Mouse (Mus musculus) embryo, embryonic 10 days (tissue): ENCODE measurements at regions not wholly inside any gene's neighbourhood (a gene's known extent, or its start where the extent isn't known, plus 50 kb on each side); places are given as distances from the start of the nearest gene placed in this dataset.

ENCODE experiments used
- DNase-seq: peaks from one replicate; pipeline ENCODE4 v3.0.0-alpha.2; 2015; ENCODE audit warnings: low spot score

DNA sequence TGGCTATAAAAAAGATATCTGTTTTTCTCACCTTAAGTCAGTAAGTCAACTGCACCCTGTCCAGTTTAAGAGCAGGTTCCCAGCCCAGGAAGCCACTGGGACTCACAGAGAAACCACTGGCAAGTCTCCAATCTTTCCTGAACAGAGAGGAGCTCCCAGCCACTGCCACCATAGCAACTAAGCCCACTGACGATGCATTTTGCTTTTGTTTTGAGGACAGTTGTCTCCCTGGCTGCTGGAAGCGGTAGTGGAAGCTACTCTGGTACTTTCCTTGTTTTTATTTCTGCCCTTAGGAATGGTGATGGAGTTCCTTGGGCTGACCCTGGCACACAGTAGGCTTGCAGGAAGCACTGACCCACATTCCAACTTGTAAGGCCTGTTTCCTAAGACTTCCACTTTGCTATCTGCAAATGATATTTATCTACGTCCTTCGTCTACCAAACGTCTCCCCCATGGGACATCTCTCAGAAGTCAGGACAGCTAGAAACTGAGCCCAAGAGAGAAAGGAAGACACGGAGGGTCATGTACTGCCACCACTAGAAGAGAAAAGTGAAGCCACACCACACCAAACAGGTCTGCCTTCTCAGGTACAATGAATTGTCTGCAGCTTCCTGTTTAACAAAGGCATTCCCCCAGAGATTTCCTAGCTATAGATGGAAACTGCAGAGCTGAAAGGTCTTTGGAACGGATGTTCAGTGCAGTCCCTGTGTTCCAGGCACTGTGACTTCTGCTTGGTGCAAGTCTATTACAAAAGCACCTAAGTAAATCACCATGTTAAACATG, 125.7 kb upstream of the Fmo9 start:
- DNase-seq = no peak

DNA sequence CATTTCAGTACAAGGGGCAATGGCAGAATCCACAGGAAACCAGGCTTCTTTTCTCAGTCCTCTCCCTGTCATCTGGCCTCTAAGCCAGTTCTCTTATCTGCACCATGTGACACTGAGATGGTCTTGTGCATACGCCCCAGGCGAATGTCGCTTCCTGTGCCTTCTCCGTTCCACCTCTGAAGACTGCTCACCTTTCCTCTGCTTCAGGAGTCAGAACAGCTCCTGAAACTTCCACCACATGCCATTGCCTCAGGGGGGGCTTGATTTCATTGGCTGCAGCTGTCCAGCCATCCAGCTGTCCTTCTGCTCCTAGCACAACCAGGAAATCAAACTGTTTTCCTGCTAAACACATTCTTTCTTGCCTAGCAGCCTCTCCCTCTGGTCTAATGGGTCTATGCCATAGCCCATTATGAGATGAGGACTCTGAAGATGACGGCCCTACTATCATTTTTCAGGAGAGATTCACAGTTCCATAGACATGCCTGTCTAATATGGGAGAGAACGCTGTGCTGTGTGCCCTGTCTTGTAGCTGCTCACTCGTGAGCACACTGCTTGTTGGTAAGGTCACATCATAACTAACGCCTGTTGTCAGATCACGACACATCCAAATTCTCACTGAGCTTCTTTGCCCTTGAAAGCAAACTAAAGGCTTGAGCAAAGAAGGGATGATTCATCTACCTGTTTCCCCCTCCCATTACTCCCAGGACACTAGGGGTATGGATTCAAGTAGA, 129.9 kb upstream of the Fmo9 start:
- DNase-seq = no peak

DNA sequence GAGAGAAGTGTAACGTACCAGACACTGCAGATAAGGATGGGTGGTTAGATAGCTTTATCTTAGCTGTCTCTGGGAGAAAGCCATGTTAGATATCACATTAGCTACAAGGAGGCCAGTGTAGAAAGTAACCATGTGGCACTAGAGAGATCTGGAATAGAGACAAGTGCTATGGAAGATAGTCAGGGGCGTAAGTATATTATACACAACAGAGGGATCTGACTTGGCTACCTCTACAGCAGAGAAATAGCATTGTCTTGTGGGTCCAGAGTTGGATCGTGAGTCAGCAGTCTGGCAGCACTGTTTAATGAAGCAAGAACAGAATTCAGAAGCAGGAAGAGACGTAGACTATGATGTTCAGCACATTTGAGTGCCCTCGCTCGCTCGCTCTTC, 130.4 kb upstream of the Fmo9 start:
- no peak for DNase-seq

DNA sequence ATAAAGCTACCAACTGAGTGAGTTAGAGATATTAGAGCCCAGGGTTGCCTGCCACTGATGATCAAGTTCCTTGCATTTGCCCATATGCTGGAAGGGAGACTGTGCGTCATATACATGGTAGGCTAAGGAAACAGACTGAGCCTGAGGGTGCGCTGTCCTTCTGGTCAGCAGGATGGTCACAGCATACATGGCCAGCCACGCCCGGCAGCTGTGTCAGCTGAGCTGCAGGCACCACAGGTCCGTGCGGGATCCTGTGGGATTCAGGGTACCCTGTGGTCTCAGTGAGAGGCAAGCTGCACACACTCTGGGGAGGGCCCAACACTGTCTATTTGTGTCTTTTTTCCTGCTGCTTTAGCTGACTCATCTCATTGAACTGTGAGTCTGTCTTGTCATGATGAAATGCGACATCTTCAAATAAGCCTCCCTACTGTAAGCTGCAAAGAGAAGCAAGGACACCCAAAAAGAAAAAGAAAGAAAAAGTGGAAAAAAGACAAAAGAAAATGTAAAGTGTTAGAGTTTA, 131.3 kb upstream of the Fmo9 start:
- no peak for DNase-seq

DNA sequence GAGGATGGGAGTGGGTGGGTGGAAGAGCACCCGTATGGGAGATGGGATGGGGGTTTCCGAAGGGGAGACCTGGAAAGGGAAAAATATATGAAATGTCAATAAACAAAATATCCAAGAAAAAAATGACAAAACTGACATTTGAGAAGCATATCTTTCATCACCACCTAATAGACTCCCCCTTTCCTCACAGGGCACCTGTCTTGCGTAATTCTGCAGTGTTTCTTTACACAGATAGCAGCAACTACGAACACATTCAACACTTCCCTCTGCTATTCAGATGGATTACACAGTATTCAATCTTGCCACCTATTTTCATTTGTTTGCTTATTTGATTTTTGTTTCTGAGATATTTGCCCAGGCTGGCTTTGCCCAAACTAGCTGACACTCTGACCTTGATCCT, 136.3 kb upstream of the Fmo9 start:
- no peak for DNase-seq

DNA sequence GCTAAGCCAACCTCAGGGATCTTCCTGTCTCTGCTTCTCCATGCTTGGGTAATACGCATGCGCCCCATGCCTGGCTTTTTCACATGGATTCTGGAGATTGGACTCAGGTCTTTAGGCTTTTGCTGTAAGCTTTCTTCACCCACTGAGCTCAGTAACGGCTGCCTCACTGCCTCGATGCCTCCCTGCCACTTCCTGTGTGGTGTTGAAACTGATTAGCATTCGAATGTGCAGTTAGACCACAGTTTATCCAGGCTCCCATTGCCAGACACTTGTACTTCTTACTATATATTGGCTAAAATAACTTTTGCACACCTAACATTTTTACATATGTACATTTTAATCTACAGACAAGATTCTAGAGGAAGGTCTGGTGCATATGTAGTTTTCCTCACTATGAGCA, 137.0 kb upstream of the Fmo9 start:
- DNase-seq = no peak

DNA sequence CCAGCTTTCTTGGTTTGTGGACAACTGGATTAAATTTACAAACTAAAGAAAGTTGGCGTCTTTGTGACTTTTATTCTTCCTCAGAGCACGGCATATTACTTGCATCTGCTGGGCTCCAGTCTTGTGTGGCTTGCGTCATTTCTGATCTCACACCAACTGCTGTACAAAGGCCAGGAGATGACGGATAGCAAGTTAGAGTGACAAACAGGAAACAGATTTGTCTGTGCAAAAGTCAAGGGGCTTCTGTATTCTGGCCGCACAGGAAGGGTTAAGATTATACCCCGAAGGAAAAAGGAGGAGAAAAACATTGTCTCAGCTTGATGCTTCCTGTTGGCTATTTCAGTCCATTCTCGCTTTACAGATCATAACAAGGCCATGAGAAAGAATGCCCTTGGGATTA, 137.8 kb upstream of the Fmo9 start:
- DNase-seq = peak; percentile 7

DNA sequence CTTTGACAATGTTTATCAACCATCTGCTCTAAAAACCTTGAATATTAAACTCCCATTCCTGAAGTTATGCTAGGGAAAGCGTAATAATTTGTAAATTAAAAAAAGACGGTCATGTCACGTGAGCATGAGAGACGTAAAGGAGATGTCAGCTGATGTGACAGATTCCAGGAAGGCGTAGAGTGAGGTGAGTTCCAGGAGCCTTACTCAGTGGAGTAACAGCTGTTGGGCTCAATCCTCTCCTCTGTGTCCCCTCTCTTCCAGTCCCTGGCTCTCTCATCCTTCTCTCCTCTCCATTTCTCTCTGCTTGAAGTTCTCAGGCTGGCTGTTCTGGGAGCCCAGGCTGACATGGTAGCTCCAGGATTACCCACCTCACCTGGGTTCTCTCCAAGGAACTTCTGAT, 138.4 kb upstream of the Fmo9 start:
- no peak for DNase-seq

DNA sequence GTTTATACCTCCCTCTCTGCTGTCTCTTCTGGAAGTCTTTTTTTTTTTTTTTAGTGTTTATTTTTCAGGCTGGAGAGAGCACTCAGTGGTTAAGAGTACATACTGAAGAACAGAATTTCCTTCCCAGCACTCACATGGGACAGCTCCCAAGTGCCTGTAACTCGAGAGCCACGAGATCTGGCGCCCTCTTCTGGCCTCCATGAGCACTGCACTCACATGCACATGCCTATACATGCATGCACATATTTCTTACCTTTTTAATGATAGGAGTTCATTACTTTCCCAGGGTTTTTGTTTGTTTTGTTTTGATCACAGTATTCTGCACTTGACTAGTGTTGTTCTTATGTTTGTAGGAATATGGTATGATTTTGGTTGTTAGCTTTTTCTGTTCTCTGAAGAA, 139.5 kb upstream of the Fmo9 start:
- peak; percentile 27 for DNase-seq

DNA sequence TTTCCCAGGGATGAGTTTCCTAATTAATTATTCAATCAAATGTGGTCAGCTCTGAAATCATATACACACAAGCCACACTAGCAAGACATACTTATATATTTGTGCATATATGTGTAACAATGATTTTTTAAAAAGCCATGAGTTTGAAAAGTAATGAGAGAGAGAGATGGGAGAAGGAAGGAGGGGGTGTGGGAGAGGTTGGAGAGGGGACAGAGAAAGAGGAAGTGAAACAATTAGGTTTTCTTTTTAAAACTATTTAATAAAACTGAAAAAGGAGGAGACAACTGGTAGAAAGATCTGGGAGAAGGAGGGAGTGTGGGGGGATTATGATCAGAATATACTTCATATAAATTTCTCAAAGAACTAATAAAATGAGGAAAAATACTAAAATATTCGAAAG, 155.7 kb upstream of the Fmo9 start:
- DNase-seq = no peak

DNA sequence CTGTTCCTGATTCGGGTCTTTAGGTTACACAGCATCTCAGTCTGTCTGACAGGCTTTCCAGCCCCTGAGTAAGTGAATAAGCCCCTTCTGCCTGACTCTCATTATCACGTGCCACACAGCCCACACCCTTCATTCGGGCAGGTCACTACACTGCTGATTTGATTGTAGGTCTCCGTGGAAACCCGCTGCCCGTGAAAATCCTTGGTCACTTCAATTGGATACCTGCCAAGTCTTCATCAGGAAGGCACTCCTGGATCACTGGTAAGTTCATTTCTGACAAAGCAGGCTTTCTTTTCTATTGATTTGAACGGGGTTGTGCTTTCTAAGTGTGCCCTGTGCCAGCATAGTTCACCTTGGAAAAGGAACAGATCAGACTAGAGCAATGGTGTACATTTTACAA, 158.2 kb upstream of the Fmo9 start:
- DNase-seq = peak; percentile 14

DNA sequence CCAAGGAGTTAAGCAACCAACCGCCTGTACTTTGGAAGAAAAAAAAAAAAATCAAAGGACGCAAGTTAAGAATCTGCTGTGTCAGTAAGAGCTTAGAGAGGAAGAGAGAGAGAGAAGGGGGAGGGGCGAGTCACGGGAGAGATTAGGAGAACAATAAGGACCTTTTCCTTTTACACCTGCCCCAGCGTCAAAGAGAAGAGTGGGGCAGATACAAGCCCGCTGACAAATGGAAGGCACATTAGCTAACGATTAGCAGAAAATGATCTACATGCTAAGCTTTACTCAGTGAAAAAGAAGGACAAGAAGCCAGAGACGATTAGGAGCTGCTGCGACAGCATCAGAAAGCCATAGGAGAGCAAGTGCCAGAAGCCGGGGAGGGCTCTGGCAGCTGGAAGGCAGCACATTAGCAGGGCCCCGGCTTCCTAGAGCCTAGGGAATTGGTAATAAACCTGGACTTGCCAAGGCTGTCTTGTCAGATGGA, 157.8 kb upstream of the Fam78b start:
- DNase-seq = peak; percentile 56

DNA sequence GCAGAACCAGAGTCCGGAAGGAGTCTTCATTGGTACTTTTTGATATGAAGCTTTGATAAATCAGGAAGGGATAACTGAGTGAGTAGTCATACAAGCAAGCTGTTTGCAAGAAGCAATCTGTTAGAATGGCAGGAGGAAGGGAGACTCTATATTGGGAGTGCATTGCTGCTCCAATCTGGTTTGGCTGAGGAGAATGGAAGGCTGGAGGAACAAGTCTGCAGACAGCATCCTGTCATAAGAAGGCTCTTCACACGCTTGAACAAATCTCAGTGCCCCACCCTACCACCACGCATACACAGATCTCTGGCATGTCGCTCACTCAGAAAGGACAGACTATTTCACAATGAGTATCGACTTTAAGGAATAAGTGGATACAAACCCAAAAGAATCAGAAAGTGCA, 154.7 kb upstream of the Fam78b start:
- DNase-seq = no peak

DNA sequence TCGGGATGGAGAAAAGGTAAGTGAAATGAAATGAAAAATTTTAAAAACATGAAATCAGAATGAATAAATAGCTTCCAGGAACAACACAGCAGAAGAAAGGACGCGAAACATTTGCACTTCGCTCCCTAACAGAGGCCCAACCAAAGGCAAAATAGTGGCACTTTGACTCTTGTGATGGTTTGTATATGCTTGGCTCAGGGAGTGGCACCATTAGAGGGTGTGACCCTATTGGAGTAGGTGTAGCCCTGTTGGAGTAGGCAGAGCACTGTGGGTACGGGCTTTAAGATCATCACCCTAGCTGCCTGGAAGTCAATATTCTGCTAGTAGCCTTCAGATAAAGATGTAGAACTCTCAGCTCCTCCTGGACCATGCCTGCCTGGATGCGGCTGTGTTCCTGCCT, 154.0 kb upstream of the Fam78b start:
- no peak for DNase-seq

DNA sequence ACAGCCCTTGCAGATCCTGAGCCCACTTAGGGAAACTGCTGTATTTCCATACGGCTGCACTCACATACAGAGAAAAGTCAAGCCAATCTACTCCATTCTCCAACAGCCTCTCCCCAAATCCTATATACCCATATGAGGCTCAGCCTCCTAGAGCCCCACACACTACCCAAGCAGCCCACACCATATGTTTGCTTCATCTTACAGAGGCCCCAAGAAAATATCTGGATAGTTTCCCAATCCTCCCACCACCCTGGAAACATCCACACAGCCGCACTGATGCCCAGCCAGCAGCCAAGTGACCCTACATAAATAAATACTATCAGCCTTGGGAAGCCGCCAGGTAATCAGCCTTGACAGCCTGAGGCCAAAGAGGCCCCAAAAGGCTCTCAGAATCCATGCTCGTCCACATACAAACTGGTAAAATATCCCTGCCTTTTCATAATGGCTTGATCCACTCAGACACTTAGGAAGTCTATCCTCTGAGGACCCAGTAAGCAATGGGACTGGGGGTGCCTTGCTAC, 153.1 kb upstream of the Fam78b start:
- no peak for DNase-seq

DNA sequence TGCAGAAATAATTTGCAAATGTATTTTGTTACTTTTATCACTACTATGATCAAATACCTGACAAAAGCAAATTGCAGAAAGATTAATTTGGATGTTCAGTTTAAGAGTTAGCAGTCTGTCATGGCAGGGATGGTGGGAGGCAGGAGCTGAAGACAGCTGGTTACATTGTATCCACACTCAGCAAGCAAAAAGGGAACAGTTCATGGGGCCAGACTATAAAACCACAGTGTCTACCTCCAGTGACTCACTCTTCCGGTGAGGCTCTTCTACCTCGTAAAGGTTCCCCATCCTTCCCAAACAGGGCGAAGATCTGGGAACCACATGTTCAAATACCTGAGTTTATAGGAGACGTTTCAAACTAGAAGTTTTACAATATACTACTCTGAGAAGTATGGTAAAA, 145.2 kb upstream of the Fam78b start:
- DNase-seq = no peak

DNA sequence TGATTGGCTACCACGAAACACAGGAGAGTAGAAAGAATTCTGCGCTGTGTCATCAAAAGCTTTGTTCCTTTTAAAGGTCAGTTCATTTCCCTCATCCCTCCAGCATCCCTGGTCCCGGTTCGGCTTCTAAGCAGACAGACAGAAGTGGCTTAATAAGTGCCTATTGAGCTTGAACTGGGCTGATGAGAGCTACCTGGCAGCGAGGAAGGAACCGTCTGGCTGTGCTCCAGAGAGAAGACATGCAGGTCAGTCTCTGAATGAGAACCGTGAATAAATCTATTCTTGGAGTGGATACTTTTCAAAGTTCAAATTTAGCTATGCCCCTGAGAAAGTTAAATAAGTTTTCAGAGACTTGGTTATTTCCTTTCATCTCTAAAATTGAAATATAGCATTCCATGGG, 135.0 kb upstream of the Fam78b start:
- DNase-seq = no peak

DNA sequence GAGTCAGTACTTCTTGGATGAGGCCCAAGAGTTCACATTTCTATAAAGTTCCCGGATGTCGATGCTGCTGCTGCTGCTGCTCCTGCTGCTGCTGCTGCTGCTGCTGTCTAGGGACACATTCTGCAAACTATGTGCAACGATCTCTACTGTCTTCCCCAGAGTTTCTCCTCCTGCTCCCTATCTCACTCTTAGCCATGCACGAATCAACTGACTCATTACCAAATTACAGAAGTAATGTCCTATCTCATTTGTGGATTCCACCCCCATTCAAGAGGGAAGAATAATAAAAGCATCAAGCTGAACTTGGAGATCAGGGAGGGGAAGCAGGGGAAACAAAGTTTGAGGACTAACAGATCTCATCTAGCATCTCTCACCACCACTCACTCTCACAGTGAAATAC, 130.0 kb upstream of the Fam78b start:
- DNase-seq = no peak

DNA sequence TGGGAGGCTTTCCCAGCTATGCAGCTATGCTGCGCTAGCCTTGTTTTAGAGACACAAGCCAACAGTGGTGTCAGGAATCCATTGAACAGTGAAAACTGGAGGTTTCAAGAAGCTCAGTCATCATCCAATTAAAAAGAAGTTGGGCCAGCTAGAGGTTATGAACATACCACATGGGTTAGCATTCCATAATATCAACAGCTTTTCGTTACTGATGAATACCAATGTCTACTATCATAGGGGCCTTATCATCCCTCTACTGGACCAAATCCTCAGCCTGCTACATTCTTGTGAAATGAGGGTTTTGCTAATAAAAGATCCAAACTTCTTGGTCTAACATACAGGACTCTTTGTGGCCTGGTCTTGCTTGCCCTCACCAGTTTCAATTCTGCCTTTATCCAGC, 124.8 kb upstream of the Fam78b start:
- DNase-seq = no peak

DNA sequence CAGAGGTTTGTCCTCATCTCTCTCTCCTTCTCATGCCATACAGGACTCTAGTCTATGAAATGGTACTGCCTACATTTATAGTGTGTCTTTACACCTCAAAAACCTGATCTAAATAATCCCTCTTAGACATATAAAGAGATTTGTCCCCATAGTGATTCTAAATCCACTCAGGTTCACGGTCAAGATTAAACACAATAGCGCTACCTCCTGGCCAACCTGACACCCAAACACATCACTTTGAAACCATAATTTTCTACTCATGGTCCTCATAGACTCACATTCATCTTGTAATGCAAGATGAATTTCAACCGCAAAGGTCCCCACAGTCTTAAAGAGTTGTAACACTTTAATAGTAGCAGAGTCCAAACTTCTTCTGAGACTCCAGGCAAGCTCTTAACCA, 118.0 kb upstream of the Fam78b start:
- no peak for DNase-seq

DNA sequence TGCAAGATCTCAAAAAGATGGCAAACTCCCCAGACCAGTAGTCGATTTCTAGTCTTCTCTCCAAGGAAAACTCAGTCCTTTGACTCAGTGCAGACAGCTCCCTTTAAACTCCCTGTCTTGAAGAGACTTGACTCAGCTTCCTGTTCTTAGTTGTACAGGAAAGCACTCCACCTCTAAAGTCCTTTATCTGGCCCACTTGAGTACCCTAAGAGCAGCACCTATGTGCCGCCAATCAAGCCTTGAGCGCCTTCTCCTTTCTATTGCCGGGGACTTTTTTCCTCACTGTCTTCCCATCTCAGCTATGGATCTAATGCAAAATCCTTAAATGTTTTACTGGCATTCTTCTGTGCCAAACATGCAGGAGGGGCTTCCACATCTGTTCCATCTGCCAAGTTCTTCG, 105.3 kb upstream of the Fam78b start:
- DNase-seq = no peak

DNA sequence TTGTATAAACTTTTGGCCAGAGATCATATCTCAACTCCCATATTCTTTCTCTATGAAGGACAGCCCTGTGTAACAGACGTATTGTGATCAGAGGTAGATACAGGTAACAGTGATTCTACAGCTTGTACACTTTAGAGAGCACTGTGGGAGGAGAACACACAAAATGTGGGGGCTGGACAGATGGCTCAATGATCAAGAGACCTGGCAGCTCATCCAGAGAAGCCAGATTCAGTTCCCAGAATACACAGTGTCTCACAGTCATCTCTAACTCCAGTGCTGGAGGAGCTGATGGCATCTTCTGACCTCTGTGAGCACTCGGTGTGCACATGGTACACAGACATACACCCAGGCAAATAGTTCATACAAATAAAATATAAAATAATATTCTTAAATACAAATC, 102.5 kb upstream of the Fam78b start:
- DNase-seq = no peak

DNA sequence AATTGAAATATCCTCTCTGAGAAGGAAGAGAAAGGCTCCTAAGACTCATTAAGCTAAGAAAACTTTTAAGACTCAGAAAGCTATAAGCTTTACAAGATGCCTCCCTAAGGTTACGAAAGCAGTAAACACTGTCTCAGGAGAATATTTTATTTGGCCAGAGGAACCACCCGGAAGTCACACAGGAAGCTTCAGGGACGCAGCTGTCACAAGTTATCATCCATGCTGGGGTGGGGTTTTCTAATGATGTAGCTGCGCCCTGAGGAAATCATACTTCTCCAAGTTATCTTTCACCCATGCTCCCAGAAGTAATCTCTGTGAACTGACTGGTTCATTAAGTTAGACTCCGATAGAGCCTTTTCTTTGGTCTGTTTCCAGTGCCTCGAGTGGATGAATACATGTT, 102.0 kb upstream of the Fam78b start:
- no peak for DNase-seq
